Mouse (Mus musculus): Measurements from ENCODE around the gene Rnf39. TPM values are rescaled to one million over a fixed set of nuclear protein-coding genes. Genes with fewer than 3 reads are reported as not detected.

The Rnf39 gene
- polyA plus RNA-seq (2017; shearing (Covaris generic)): 0.49 TPM

GRCm38 (mm10) chr17:36942791-36943471 lies at the start of gene Rnf39:
TSS of gene Rnf39 (plus strand) at chr17:36942918.

GRCm38 (mm10) chr17:36897552-36898205 lies 45.0 kb upstream of the Rnf39 start, which contains the start of gene Trim31:
TSS of gene Trim31 (plus strand) at chr17:36898118.

GRCm38 (mm10) chr17:36950981-36951947 lies 8.5 kb downstream of the Rnf39 start, which contains the start of gene Ppp1r11:
TSS of gene Ppp1r11 (minus strand) at chr17:36951741.

GRCm38 (mm10) chr17:36957999-36958743 lies 15.5 kb downstream of the Rnf39 start, which contains the start of the genes Znrd1 and Znrd1as:
TSS of gene Znrd1 (minus strand) at chr17:36958559.
TSS of gene Znrd1as (plus strand) at chr17:36958592.

DNA sequence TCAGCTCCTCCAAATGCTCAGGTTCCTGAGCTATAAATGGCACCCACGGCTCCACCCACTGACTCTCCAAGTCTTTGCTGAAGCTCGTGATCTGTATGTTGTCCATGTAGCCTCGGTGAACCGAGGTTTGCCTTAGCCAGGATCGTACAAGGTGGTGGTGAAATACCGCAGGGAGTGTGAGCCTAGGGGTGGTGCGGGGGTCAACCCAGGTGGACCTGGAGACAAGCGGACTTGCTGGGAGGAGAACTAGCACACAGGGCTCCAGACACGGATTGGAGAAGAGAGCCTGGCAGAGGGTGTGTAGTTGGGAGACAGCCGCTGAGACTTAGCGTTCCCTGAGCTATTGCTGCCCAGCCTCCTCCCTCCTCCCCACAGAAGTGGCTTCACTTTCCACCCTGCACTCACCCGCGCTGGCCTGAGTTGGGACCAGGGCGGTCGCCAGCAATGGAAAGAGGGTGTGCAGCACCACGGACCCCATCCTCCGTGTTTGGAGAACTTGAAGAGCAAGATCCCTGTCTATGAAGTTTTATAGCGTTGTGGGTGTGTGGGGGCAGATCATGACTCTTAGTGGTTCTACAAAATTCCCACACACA lies 38.6 kb downstream of the Rnf39 start, which contains the start of gene 2410137M14Rik:
Gene 2410137M14Rik (minus strand): TSS at position 17 of the 593 bp plus-strand sequence.

GRCm38 (mm10) chr17:36989437-36989836 lies 46.7 kb downstream of the Rnf39 start, which contains the start of gene H2-M5:
TSS of gene H2-M5 (minus strand) at chr17:36989537.

Other genes starting within 250 kb of the Rnf39 start
- not detected for gene H2-M10.5, start 170.0 kb upstream of the Rnf39 start, polyA plus RNA-seq (2017; shearing (Covaris generic))
- not detected for gene H2-M10.6, start 130.7 kb upstream of the Rnf39 start, polyA plus RNA-seq (2017; shearing (Covaris generic))
- gene Trim26, start 105.8 kb upstream of the Rnf39 start, polyA plus RNA-seq (2017; shearing (Covaris generic)): 160 TPM
- 0.33 TPM for gene Trim15, start 75.7 kb upstream of the Rnf39 start, polyA plus RNA-seq (2017; shearing (Covaris generic))
- gene Trim10, start 73.3 kb upstream of the Rnf39 start, polyA plus RNA-seq (2017; shearing (Covaris generic)): 0.55 TPM
- not detected for gene Trim40, start 52.8 kb upstream of the Rnf39 start, polyA plus RNA-seq (2017; shearing (Covaris generic))
- gene Trim31, start 44.8 kb upstream of the Rnf39 start, polyA plus RNA-seq (2017; shearing (Covaris generic)): not detected
- gene Ppp1r11, start 8.8 kb downstream of the Rnf39 start, polyA plus RNA-seq (2017; shearing (Covaris generic)): 173 TPM
- 93.5 TPM for gene Znrd1, start 15.6 kb downstream of the Rnf39 start, polyA plus RNA-seq (2017; shearing (Covaris generic))
- gene Znrd1as, start 15.7 kb downstream of the Rnf39 start, polyA plus RNA-seq (2017; shearing (Covaris generic)): 5.4 TPM
- gene 2410137M14Rik, start 38.3 kb downstream of the Rnf39 start, polyA plus RNA-seq (2017; shearing (Covaris generic)): not detected
- 0.54 TPM for gene H2-M5, start 46.6 kb downstream of the Rnf39 start, polyA plus RNA-seq (2017; shearing (Covaris generic))
- not detected for gene Zfp57, start 58.2 kb downstream of the Rnf39 start, polyA plus RNA-seq (2017; shearing (Covaris generic))
- gene Mog, start 80.5 kb downstream of the Rnf39 start, polyA plus RNA-seq (2017; shearing (Covaris generic)): not detected
- gene Gabbr1, start 103.0 kb downstream of the Rnf39 start, polyA plus RNA-seq (2017; shearing (Covaris generic)): 10.6 TPM
- gene Olfr90, start 145.6 kb downstream of the Rnf39 start, polyA plus RNA-seq (2017; shearing (Covaris generic)): not detected
- not detected for gene Olfr91, start 155.4 kb downstream of the Rnf39 start, polyA plus RNA-seq (2017; shearing (Covaris generic))
- gene Olfr92, start 177.2 kb downstream of the Rnf39 start, polyA plus RNA-seq (2017; shearing (Covaris generic)): not detected
- gene Olfr93, start 218.6 kb downstream of the Rnf39 start, polyA plus RNA-seq (2017; shearing (Covaris generic)): not detected

Data from inflammation-experienced regulatory T-cells, adult 16 weeks (primary cell).